Mouse (Mus musculus) v-Abl transformed pro-B cells (cell line): ENCODE results near the gene Ankrd54.

Experiments
- in situ Hi-C, 2 experiments: fragments of 400-800 bp; cut with MboI; formaldehyde crosslinking; loops; one replicate each; pipeline ENCODE4 v1.15.1; 2025; ENCODE audit not compliant: unreplicated experiment in 2 of 2

The Ankrd54 gene

GRCm38 (mm10) chr15:79062376-79063159 is at the start of gene Ankrd54:
Ankrd54 (minus strand) TSS chr15:79062893.
- in situ Hi-C loops, result no loop called here

- in situ Hi-C loops, result no loop called here
Measured at GRCm38 (mm10) chr15:79111774-79112173, 49.1 kb upstream of the Ankrd54 start.

DNA sequence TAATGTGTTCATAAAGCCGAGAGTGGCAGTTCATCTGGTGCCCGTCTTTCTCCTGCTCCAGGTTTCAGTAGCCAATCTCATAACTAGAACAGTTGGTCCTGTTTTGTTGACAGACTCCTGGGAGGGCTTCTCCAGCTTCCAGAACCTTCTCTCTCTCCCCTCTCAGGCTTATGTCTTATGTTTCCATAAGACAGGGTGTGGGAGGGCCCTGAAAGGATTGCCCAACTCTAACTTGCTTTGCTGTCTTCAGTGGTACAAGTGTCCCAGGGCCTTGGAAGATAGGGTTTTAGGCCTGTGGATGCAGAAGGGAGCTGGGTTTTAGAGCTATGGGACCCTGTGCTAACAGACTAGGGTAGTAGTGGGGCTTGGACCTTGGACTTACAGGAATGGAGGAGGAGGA is 47.8 kb upstream of the Ankrd54 start:
- in situ Hi-C loops, result no loop called here

DNA sequence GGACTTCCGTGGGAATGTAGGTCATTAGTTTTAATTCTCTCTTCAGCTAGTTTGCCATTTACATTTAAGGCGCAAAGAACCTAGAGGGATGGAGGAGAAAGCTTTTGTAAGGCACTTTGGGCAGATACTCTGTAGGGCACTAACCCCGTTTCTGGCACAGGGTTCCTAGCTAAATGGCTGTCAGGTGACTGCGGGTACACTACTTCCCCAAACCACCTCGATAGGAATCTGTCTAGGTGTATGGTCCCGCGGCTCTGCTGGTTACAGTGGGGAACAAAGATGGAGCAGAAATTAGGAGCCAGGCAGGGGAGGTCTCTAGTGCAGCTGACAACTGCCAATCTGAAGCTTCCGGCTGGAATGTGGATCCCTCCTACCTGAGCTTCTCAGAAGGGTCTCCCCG is 47.3 kb upstream of the Ankrd54 start:
- in situ Hi-C loops, result no loop called here

- in situ Hi-C loops, result no loop called here
Measured at GRCm38 (mm10) chr15:79109321-79109934, 46.7 kb upstream of the Ankrd54 start.

GRCm38 (mm10) chr15:79108421-79109320 is 46.0 kb upstream of the Ankrd54 start, which contains the start of gene Micall1:
Micall1 (plus strand) TSS chr15:79108898.
- in situ Hi-C loops, result no loop called here

- in situ Hi-C loops, result no loop called here
Measured at GRCm38 (mm10) chr15:79107966-79108365, 45.3 kb upstream of the Ankrd54 start.

- in situ Hi-C loops, result no loop called here
Measured at GRCm38 (mm10) chr15:79105804-79106203, 43.1 kb upstream of the Ankrd54 start.

DNA sequence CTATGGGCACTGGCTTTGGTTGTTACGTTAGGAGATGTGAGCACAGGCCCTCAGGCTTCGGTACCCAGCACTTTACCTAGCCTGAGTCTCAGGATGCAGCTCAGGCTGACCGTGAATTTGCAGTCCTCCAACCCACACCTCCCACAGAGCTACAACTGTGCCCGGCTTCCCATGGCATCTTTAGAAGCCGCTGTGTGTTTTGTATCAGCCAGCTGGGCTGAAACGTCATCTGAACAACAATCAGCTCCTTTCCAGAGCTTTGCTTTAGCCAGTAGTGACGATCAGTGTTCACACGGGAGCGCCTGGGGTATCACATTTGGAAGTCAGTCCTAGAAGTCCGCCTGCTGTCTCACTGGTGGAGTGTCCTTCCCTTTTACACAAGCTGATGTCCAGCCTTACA is 40.6 kb upstream of the Ankrd54 start:
- in situ Hi-C loops, result no loop called here

GRCm38 (mm10) chr15:79101531-79101930 is 38.8 kb upstream of the Ankrd54 start:
- in situ Hi-C loops, result no loop called here

DNA sequence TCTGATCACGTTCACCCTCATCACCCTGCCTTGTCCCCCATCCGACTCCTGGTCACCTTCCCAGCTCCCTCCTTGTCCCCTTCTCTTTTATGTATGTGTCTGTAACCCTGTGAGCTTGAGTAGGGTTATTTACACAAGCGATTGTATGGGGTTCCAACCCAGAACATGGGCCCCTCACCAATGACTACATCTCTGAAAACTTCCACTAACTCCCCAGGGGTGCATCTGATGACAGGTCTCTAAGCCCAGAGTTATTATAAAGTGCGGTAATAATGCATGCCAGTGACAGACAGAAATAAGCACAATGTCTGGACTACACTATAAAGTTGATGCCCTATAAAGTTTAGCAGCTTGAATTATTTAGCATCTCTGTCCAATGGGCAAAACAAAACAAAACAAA is 37.7 kb upstream of the Ankrd54 start:
- in situ Hi-C loops, result no loop called here

DNA sequence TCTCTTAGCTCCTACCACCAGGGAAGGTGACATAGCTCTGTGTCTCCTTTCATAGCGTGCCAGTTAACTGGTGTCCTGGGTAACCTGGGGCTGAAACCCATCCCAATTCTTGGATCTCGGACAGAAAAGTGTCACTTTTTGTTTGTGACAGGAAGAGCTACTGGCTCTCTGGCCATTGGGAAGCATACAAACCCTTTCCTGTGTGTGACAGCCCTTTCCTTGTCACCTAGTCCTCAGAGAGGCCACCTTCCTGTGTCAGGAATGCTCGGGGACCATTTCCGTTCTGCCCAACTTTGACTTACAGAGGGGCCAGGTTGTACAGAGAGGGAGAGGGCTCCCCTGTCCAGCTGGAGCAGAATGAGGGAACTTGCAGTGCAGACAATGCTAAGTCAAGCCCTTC is 36.8 kb upstream of the Ankrd54 start:
- in situ Hi-C loops, result no loop called here

GRCm38 (mm10) chr15:79098868-79099267 is 36.2 kb upstream of the Ankrd54 start:
- in situ Hi-C loops, result no loop called here

DNA sequence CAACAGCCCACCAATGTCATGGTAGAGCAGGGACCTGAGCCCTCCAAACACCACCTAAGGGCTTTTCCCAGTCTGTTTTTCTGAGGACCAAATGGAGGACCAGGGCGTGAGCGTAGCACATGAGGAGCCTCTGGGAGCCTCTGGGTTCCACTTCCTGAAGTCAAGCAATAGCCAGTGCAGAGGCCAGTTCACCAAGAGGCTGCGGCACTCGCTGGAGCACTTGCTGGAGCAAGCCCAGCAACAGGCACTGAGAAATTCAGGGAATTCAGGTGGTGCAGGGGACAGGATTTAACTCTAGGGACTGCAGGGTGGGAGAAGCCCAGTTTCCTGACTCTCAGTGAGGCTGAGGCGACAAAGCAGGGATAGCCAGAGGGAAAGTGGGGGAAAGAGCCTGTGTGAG is 35.5 kb upstream of the Ankrd54 start:
- in situ Hi-C loops, result no loop called here

DNA sequence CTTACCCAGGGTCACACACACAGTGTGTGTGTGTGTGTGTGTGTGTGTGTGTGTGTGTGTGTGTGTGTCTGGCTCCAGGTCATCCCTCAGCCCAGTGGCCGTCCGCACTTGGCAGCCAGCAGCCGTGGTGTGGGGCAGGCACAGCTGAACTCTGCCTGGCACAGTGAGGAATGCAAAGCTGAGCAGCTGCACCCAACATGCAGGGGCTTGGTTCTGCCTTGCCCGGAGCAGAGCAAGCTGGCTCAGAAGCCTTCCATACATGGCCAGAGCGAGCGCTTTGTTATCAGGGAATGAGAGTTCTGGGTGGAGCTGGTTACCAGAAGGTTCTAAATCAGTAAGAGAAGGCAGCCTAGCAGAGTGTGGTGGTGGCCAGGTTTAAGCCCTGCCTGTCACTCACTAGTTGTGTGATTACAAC is 34.9 kb upstream of the Ankrd54 start:
- in situ Hi-C loops, result no loop called here

DNA sequence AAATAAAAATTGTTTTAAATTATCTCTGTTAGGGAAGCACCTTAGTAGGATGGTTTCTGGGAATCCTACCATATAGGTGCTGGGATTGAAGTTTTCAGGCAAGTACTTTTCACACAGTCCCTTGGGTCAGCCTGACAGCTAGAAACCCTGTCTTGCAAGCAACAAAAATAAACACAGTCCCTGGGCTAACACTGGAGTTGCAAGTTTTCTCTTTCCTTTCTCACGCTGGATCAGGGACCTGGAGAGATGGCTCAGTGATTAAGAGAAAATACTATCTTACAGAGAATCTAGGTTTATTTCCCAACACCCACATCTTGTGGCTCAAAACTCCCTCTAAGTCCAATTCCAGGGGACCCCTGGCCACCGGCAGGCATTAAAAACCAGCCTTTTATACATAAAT is 34.4 kb upstream of the Ankrd54 start:
- in situ Hi-C loops, result no loop called here

GRCm38 (mm10) chr15:79096556-79096955 is 33.9 kb upstream of the Ankrd54 start:
- in situ Hi-C loops, result no loop called here

DNA sequence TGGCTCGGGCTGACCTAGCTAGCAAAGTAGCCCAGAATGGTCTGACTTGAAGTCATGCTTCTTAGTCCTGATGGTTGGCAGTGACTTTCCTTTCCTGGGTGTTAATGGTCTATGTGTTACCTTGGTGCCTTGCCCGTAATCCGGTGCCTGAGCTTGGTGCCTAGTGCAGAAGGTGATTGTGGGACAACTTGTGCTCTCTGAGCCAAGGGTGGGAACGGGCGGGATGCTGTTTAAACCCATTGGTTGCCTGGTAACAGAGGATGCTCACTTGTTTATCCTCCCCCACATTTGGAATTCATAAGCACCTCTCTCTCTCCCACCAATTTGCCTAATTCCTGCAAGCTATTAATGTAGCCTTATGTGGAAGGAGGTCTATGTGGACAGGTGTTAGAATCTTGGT is 32.8 kb upstream of the Ankrd54 start:
- in situ Hi-C loops, result no loop called here

- in situ Hi-C loops, result no loop called here
Measured at GRCm38 (mm10) chr15:79093083-79093839, 30.6 kb upstream of the Ankrd54 start.

GRCm38 (mm10) chr15:79092284-79092683 is 29.6 kb upstream of the Ankrd54 start:
- in situ Hi-C loops, result no loop called here
